Mouse (Mus musculus) cortical plate, adult 2 months (tissue): ENCODE measurements around the gene Tkt.

Experiments
- CTCF ChIP-seq: fragments of 200-500 bp; IDR thresholded peaks from 2 replicates; pipeline ENCODE4 v1.5.1; 2011; ENCODE audit warnings: mild to moderate bottlenecking, control low read depth, low read length; ENCODE audit not compliant: insufficient read depth; ENCODE audit errors: extremely low read depth
- POLR2A ChIP-seq: fragments of 200-500 bp; IDR thresholded peaks from 2 replicates; pipeline ENCODE4 v1.6.1; 2011; ENCODE audit warnings: mild to moderate bottlenecking, low read length, control low read depth; ENCODE audit not compliant: insufficient read depth; ENCODE audit errors: extremely low read depth

DNA sequence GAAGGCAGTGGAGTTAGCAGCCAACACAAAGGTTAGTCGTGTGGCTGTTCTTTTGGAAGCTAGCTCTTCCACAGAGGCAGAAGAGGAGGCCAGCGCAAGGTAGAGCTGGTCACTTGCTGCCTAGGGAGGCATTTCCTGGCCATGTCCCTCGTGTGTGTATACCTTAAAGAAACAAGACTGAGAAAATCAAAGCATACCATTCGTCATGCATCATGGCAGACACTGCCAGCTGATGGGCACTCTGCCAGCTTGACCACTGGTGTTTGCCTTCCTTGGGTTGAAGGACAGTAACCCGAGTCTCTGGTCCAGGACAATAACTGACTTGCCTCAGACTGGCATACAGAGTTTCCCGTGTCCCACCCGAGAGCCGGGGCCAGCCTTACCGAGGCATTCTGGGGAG is 22.1 kb downstream of the Tkt start:
- TF ChIP-seq CTCF (no peak), POLR2A (no peak)
